Mouse (Mus musculus) embryonic facial prominence, embryonic 14.5 days (tissue): Measurements from ENCODE around the gene Slc25a44. TPM values are rescaled to one million over a fixed set of nuclear protein-coding genes. Genes with fewer than 3 reads are reported as not detected.

Source experiments
- ATAC-seq: fragments of 200-750 bp; cut with Nextera tagmentation; 2 replicates; pipeline ENCODE4 v1.8.0; 2017; ENCODE audit warnings: low read depth, moderate number of reproducible peaks, moderate TSS enrichment
- DNase-seq: peaks from one replicate; pipeline ENCODE4 v3.0.0-alpha.2; 2015; ENCODE audit warnings: low spot score
- H3K27ac ChIP-seq: fragments of 300-500 bp; sonication (generic); replicated peaks from 2 replicates; pipeline ENCODE4 v1.5.1; 2014; ENCODE audit warnings: low read depth, mild to moderate bottlenecking, low read length, moderate library complexity
- H3K27me3 ChIP-seq: fragments of 300-500 bp; sonication (generic); replicated peaks from 2 replicates; pipeline ENCODE4 v1.6.1; 2014; ENCODE audit warnings: low read length; ENCODE audit not compliant: control insufficient read depth, insufficient read depth
- H3K36me3 ChIP-seq: fragments of 300-500 bp; sonication (generic); 2 replicates; pipeline ENCODE4 v1.6.1; 2014; ENCODE audit warnings: low read length, mixed read lengths; ENCODE audit not compliant: control insufficient read depth, insufficient read depth
- H3K4me1 ChIP-seq: fragments of 300-500 bp; sonication (generic); 2 replicates; pipeline ENCODE4 v1.6.1; 2014; ENCODE audit warnings: antibody characterized with exemption, low read length; ENCODE audit not compliant: control insufficient read depth, insufficient read depth
- H3K4me2 ChIP-seq: fragments of 300-500 bp; sonication (generic); 2 replicates; pipeline ENCODE4 v1.6.1; 2014; ENCODE audit warnings: low read depth, mild to moderate bottlenecking, low read length, moderate library complexity, mixed read lengths
- H3K4me3 ChIP-seq: fragments of 300-500 bp; sonication (generic); 2 replicates; pipeline ENCODE4 v1.5.1; 2014; ENCODE audit warnings: low read depth, mild to moderate bottlenecking, low read length
- H3K9ac ChIP-seq: fragments of 300-500 bp; sonication (generic); 2 replicates; pipeline ENCODE4 v1.6.1; 2014; ENCODE audit warnings: low read depth, mild to moderate bottlenecking, low read length, moderate library complexity, mixed read lengths
- H3K9me3 ChIP-seq: fragments of 300-500 bp; sonication (generic); 2 replicates; pipeline ENCODE4 v1.6.1; 2016; ENCODE audit warnings: low read length; ENCODE audit not compliant: control insufficient read depth
- WGBS: fragments of 180-500 bp; shearing (Covaris S2); extraction: QIAGEN DNeasy Blood & Tissue Kit; methylation state at CpG from one replicate; pipeline ENCODE4 v1.1.7; 2014; 5-methylcytosine and 5-hydroxymethylcytosine counted together
- polyA plus RNA-seq: library from polyadenylated mRNA; unstranded; fragments of >200 nt; fragmentation: Nextera tagmentation; extraction: Ambion mirVana; gene quantifications from 2 replicates; pipeline ENCODE4 v1.2.1, GENCODE M21; 2014

Gene Slc25a44
- polyA plus RNA-seq, 1 experiment from 2014 or later, result 18.1 TPM

GRCm38 (mm10) chr3:88453369-88453768 lies 28.4 kb upstream of the Slc25a44 start:
- 56% methylated on average over 7 of the region's 8 CpGs for WGBS

GRCm38 (mm10) chr3:88452716-88453115 lies 27.8 kb upstream of the Slc25a44 start:
- Histone ChIP-seq H3K9me3 (no peaks in the 10 kb centered on the region), H3K27ac (no peak overlapping the region), H3K36me3 (no peaks in the 10 kb centered on the region), H3K4me1 (peaks cover 11% of the 10 kb centered on the region; the same call in 1 of the 2 replicates), H3K27me3 (no peaks in the 10 kb centered on the region), H3K4me2 (no peak overlapping the region), H3K9ac (no peak overlapping the region), H3K4me3 (no peak overlapping the region)
- no peak for ATAC-seq
- WGBS, result 78% methylated on average over 6 of the region's 6 CpGs
- DNase-seq, result no peak

More at GRCm38 (mm10) chr3:88453369-88453768, 28.4 kb upstream of the Slc25a44 start:
- H3K4me1 ChIP-seq, result peaks cover 11% of the 10 kb centered on the region; the same call in 1 of the 2 replicates
- H3K27ac ChIP-seq, result no peak overlapping the region
- H3K36me3 ChIP-seq, result no peaks in the 10 kb centered on the region
- H3K4me3 ChIP-seq, result no peak overlapping the region
- no peaks in the 10 kb centered on the region for H3K9me3 ChIP-seq
- ATAC-seq, result no peak
- no peaks in the 10 kb centered on the region for H3K27me3 ChIP-seq
- H3K9ac ChIP-seq, result no peak overlapping the region
- H3K4me2 ChIP-seq, result no peak overlapping the region
- no peak for DNase-seq

GRCm38 (mm10) chr3:88452246-88452645 lies 27.3 kb upstream of the Slc25a44 start:
- DNase-seq, result no peak
- Histone ChIP-seq H3K27ac (no peak overlapping the region), H3K4me1 (peaks cover 11% of the 10 kb centered on the region; the same call in 1 of the 2 replicates), H3K36me3 (no peaks in the 10 kb centered on the region), H3K9ac (no peak overlapping the region), H3K27me3 (no peaks in the 10 kb centered on the region), H3K4me2 (no peak overlapping the region), H3K9me3 (no peaks in the 10 kb centered on the region), H3K4me3 (no peak overlapping the region)
- ATAC-seq, result no peak
- WGBS, result 70% methylated on average over 5 of the region's 5 CpGs

- no peaks in the 10 kb centered on the region for H3K9me3 ChIP-seq
- DNase-seq, result no peak
- no peak for ATAC-seq
- H3K36me3 ChIP-seq, result no peaks in the 10 kb centered on the region
- no peak overlapping the region for H3K9ac ChIP-seq
- H3K4me3 ChIP-seq, result no peak overlapping the region
- no peaks in the 10 kb centered on the region for H3K27me3 ChIP-seq
- no peak overlapping the region for H3K27ac ChIP-seq
- peaks cover 6% of the 10 kb centered on the region; the same call in 1 of the 2 replicates for H3K4me1 ChIP-seq
- H3K4me2 ChIP-seq, result no peak overlapping the region
- WGBS, result 72% methylated on average over 12 of the region's 12 CpGs
Measured at GRCm38 (mm10) chr3:88450379-88451131, 25.6 kb upstream of the Slc25a44 start.

- peak overlapping the region; percentile 55 for H3K4me2 ChIP-seq
- DNase-seq (peak; percentile 86), ATAC-seq (peak; percentile 88)
- 7% methylated on average over 21 of the region's 21 CpGs for WGBS
- no peaks in the 10 kb centered on the region for H3K9me3 ChIP-seq
- no peaks in the 10 kb centered on the region for H3K36me3 ChIP-seq
- H3K4me3 ChIP-seq, result peak overlapping the region; percentile 27
- H3K4me1 ChIP-seq, result no peaks in the 10 kb centered on the region
- peak overlapping the region; percentile 46 for H3K9ac ChIP-seq
- H3K27ac ChIP-seq, result no peak overlapping the region; the same call in 1 of the 2 replicates
- no peaks in the 10 kb centered on the region for H3K27me3 ChIP-seq
Measured at GRCm38 (mm10) chr3:88449395-88450023, 24.6 kb upstream of the Slc25a44 start.

DNA sequence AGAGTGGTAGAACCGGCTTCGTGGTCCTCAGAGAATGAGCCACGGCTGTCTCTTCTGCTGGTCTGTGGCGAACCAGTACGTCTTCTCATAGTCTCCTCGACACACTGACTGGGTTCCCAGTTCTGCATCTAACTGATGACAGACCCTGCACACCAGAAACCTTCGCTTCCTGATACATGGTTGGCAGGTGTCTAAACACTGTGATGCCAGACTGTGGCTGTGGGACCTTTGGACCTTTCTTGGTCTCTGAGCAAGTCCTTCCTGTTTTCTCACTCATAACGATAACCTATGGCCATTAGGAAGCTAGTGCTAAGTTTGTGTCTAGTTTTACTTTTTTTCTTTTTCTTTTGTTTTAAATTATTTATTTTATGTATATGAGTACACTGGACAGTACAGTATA lies 23.5 kb upstream of the Slc25a44 start:
- H3K4me2 ChIP-seq, result no peak overlapping the region
- ATAC-seq (no peak), DNase-seq (no peak)
- H3K9ac ChIP-seq, result no peak overlapping the region
- no peak overlapping the region for H3K4me3 ChIP-seq
- H3K4me1 ChIP-seq, result no peaks in the 10 kb centered on the region
- WGBS, result 89% methylated on average over 8 of the region's 8 CpGs
- no peaks in the 10 kb centered on the region for H3K36me3 ChIP-seq
- no peaks in the 10 kb centered on the region for H3K9me3 ChIP-seq
- H3K27me3 ChIP-seq, result no peaks in the 10 kb centered on the region
- H3K27ac ChIP-seq, result no peak overlapping the region

GRCm38 (mm10) chr3:88447676-88448183 lies 22.8 kb upstream of the Slc25a44 start:
- no peak overlapping the region for H3K9ac ChIP-seq
- H3K27ac ChIP-seq, result no peak overlapping the region
- no peak for DNase-seq

GRCm38 (mm10) chr3:88446471-88447123 lies 21.7 kb upstream of the Slc25a44 start:
- Histone ChIP-seq H3K9me3 (no peaks in the 10 kb centered on the region), H3K4me2 (no peak overlapping the region), H3K4me3 (no peak overlapping the region), H3K4me1 (no peaks in the 10 kb centered on the region), H3K9ac (no peak overlapping the region), H3K27ac (no peak overlapping the region), H3K27me3 (no peaks in the 10 kb centered on the region), H3K36me3 (no peaks in the 10 kb centered on the region)
- WGBS, result 75% methylated on average over 8 of the region's 8 CpGs
- DNase-seq (no peak), ATAC-seq (no peak)

More at GRCm38 (mm10) chr3:88447676-88448183, 22.8 kb upstream of the Slc25a44 start:
- H3K36me3 ChIP-seq, result no peaks in the 10 kb centered on the region
- H3K4me3 ChIP-seq, result no peak overlapping the region
- H3K9me3 ChIP-seq, result no peaks in the 10 kb centered on the region
- no peak for ATAC-seq
- no peak overlapping the region for H3K4me2 ChIP-seq
- 67% methylated on average over 7 of the region's 8 CpGs for WGBS
- H3K27me3 ChIP-seq, result no peaks in the 10 kb centered on the region
- H3K4me1 ChIP-seq, result no peaks in the 10 kb centered on the region
